Mouse (Mus musculus): ENCODE measurements at regions not wholly inside any gene's neighbourhood (a gene's known extent, or its start where the extent isn't known, plus 50 kb on each side); places are given as distances from the start of the nearest gene placed in this dataset.

GRCm38 (mm10) chr9:83326437-83327086 lies 114.4 kb downstream of the Lca5 start:
- Histone ChIP-seq H3K79me2 (ENCODE audit: control insufficient read depth, insufficient read depth, low read length, poor library complexity) (no peaks in the 10 kb centered on the region), H3K4me1 (ENCODE audit: control insufficient read depth in 1 of 2, insufficient read depth in 2 of 2, low read length in 2 of 2) (no peaks in the 10 kb centered on the region), H3K4me3 (ENCODE audit: control insufficient read depth in 1 of 2, insufficient read depth in 1 of 2, low read depth in 2 of 2, low read length in 2 of 2) (no peak overlapping the region), H3K36me3 (ENCODE audit: control insufficient read depth in 1 of 2, insufficient read depth in 2 of 2, low read length in 2 of 2) (no peaks in the 10 kb centered on the region), H3K9ac (ENCODE audit: control insufficient read depth, low read depth, low read length, poor library complexity, severe bottlenecking) (no peak overlapping the region), H3K27me3 (ENCODE audit: control insufficient read depth in 1 of 2, insufficient read depth in 2 of 2, low read length in 2 of 2) (no peaks in the 10 kb centered on the region), H3K9me3 (replicated peaks; ENCODE audit: insufficient read depth, low read length) (no peaks in the 10 kb centered on the region), H3K27ac (ENCODE audit: control insufficient read depth, low read depth, low read length) (no peak overlapping the region)
- DNase-seq (ENCODE audit: low read depth, low spot score): no peak
- no peak for TF ChIP-seq GATA1 (IDR thresholded peaks at IDR 0.05; ENCODE audit: low read depth, low read length)
- no peak for TF ChIP-seq CTCF (IDR thresholded peaks at IDR 0.05 in 2 of 3, conservative IDR thresholded peaks at IDR 0.05 in 1 of 3; ENCODE audit: control insufficient read depth in 1 of 3, insufficient read depth in 1 of 3, low read depth in 2 of 3, low read length in 3 of 3, poor library complexity in 1 of 3, severe bottlenecking in 1 of 3)
- TF ChIP-seq POLR2A (IDR thresholded peaks at IDR 0.05; ENCODE audit: control insufficient read depth in 1 of 2, insufficient read depth in 1 of 2, low read depth in 1 of 2, low read length in 2 of 2, poor library complexity in 1 of 2): no peak
- TF ChIP-seq GABPA (IDR thresholded peaks at IDR 0.05; ENCODE audit: low read depth, low read length): no peak
- TF ChIP-seq ELF1 (IDR thresholded peaks at IDR 0.05; ENCODE audit: low read depth, low read length): no peak
- TF ChIP-seq ZNF384 (IDR thresholded peaks at IDR 0.05; ENCODE audit: low read depth, low read length): no peak
- TF ChIP-seq MXI1 (IDR thresholded peaks at IDR 0.05; ENCODE audit: low read depth, low read length): no peak
- no peak for TF ChIP-seq USF1 (IDR thresholded peaks at IDR 0.05; ENCODE audit: low read depth, low read length)
- TF ChIP-seq MAZ (IDR thresholded peaks at IDR 0.05; ENCODE audit: low read depth, low read length): no peak
- no peak for TF ChIP-seq CHD1 (IDR thresholded peaks at IDR 0.05; ENCODE audit: low read depth, low read length)
- TF ChIP-seq RCOR1 (IDR thresholded peaks at IDR 0.05; ENCODE audit: low read depth, low read length): no peak
- no peak for TF ChIP-seq ZKSCAN1 (IDR thresholded peaks at IDR 0.05; ENCODE audit: low read depth, low read length)
- TF ChIP-seq TBP (IDR thresholded peaks at IDR 0.05; ENCODE audit: low read depth, low read length): no peak
- no peak for TF ChIP-seq CHD2 (IDR thresholded peaks at IDR 0.05; ENCODE audit: low read length)
- TF ChIP-seq ZC3H11A (IDR thresholded peaks at IDR 0.05; ENCODE audit: low read depth, low read length): no peak
- TF ChIP-seq POLR2AphosphoS2 (IDR thresholded peaks at IDR 0.05; ENCODE audit: low read length): no peak
- no peak for TF ChIP-seq ETS1 (IDR thresholded peaks at IDR 0.05; ENCODE audit: low read depth, low read length)
- TF ChIP-seq KAT2A (conservative IDR thresholded peaks at IDR 0.05; ENCODE audit: low read depth, low read length): no peak
- no peak for TF ChIP-seq NELFE (IDR thresholded peaks at IDR 0.05; ENCODE audit: low read depth, low read length)
- TF ChIP-seq HCFC1 (IDR thresholded peaks at IDR 0.05; ENCODE audit: low read depth, low read length): no peak

DNA sequence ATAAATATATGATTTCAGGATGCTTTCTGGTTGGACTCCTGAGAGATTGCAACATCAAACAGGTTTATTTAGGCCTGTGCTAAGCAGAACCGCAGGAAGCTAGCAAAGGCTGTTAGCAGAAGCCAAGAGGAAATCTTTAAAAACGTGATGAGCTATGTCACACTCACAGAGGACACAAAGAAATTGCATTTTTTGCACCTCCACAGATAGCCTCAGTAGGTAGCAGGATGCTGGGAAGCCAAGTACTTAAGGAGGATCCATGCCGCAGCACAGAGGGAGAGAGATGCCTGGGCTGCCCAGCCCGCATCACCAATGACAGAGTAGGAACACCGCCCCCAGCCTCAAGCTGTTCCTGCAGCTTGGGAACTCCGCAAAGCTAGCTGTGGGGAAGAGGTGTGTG lies 115.0 kb downstream of the Lca5 start:
- no peak for TF ChIP-seq GABPA (IDR thresholded peaks at IDR 0.05; ENCODE audit: low read depth, low read length)
- TF ChIP-seq JUND (IDR thresholded peaks at IDR 0.05; ENCODE audit: low read depth, low read length): no peak
- no peak for TF ChIP-seq USF2 (IDR thresholded peaks at IDR 0.05; ENCODE audit: borderline replicate concordance in 1 of 2, insufficient read depth in 1 of 2, low read depth in 1 of 2, low read length in 2 of 2)
- no peak for TF ChIP-seq CTCF (IDR thresholded peaks at IDR 0.05 in 2 of 3, conservative IDR thresholded peaks at IDR 0.05 in 1 of 3; ENCODE audit: control insufficient read depth in 1 of 3, insufficient read depth in 1 of 3, low read depth in 2 of 3, low read length in 3 of 3, poor library complexity in 1 of 3, severe bottlenecking in 1 of 3)
- no peak for TF ChIP-seq TCF12 (IDR thresholded peaks at IDR 0.05; ENCODE audit: low read depth, low read length)
- TF ChIP-seq BHLHE40 (IDR thresholded peaks at IDR 0.05; ENCODE audit: borderline replicate concordance, low read depth, low read length): no peak
- no peak for TF ChIP-seq SIN3A (IDR thresholded peaks at IDR 0.05; ENCODE audit: low read length)
- TF ChIP-seq USF1 (IDR thresholded peaks at IDR 0.05; ENCODE audit: low read depth, low read length): no peak
- TF ChIP-seq NRF1 (IDR thresholded peaks at IDR 0.05; ENCODE audit: insufficient read depth, low read depth, low read length, poor library complexity, severe bottlenecking): no peak
- no peak for TF ChIP-seq KAT2A (conservative IDR thresholded peaks at IDR 0.05; ENCODE audit: low read depth, low read length)
- TF ChIP-seq MAFK (IDR thresholded peaks at IDR 0.05; ENCODE audit: borderline replicate concordance, low read depth, low read length): no peak
- no peak for TF ChIP-seq MEF2A (IDR thresholded peaks at IDR 0.05; ENCODE audit: extremely low read depth, insufficient replicate concordance, low read depth, low read length, poor library complexity, severe bottlenecking)
- no peak for TF ChIP-seq RCOR1 (IDR thresholded peaks at IDR 0.05; ENCODE audit: low read depth, low read length)
- no peak for TF ChIP-seq POLR2A (IDR thresholded peaks at IDR 0.05; ENCODE audit: control insufficient read depth in 1 of 2, insufficient read depth in 1 of 2, low read depth in 1 of 2, low read length in 2 of 2, poor library complexity in 1 of 2)
- TF ChIP-seq MYC (IDR thresholded peaks at IDR 0.05; ENCODE audit: low read depth, low read length): no peak
- TF ChIP-seq TAL1 (IDR thresholded peaks at IDR 0.05; ENCODE audit: low read length): no peak
- no peak for TF ChIP-seq RAD21 (IDR thresholded peaks at IDR 0.05; ENCODE audit: low read depth, low read length)
- Histone ChIP-seq H3K9me3 (replicated peaks; ENCODE audit: insufficient read depth, low read length) (no peaks in the 10 kb centered on the region), H3K9ac (ENCODE audit: control insufficient read depth, low read depth, low read length, poor library complexity, severe bottlenecking) (no peak overlapping the region), H3K27ac (ENCODE audit: control insufficient read depth, low read depth, low read length) (no peak overlapping the region), H3K79me2 (ENCODE audit: control insufficient read depth, insufficient read depth, low read length, poor library complexity) (no peaks in the 10 kb centered on the region), H3K36me3 (ENCODE audit: control insufficient read depth in 1 of 2, insufficient read depth in 2 of 2, low read length in 2 of 2) (no peaks in the 10 kb centered on the region), H3K4me1 (ENCODE audit: control insufficient read depth in 1 of 2, insufficient read depth in 2 of 2, low read length in 2 of 2) (no peaks in the 10 kb centered on the region), H3K27me3 (ENCODE audit: control insufficient read depth in 1 of 2, insufficient read depth in 2 of 2, low read length in 2 of 2) (no peaks in the 10 kb centered on the region), H3K4me3 (ENCODE audit: control insufficient read depth in 1 of 2, insufficient read depth in 1 of 2, low read depth in 2 of 2, low read length in 2 of 2) (no peak overlapping the region)
- DNase-seq (ENCODE audit: low read depth, low spot score): no peak
